Mouse (Mus musculus): ENCODE data around the gene Hnrnpul1.
"Not testable (repeated sequence)": the region's sequence is repeated elsewhere in the genome, so short reads cannot be mapped to it uniquely, and the experiment has no call there.

The Hnrnpul1 gene

DNA sequence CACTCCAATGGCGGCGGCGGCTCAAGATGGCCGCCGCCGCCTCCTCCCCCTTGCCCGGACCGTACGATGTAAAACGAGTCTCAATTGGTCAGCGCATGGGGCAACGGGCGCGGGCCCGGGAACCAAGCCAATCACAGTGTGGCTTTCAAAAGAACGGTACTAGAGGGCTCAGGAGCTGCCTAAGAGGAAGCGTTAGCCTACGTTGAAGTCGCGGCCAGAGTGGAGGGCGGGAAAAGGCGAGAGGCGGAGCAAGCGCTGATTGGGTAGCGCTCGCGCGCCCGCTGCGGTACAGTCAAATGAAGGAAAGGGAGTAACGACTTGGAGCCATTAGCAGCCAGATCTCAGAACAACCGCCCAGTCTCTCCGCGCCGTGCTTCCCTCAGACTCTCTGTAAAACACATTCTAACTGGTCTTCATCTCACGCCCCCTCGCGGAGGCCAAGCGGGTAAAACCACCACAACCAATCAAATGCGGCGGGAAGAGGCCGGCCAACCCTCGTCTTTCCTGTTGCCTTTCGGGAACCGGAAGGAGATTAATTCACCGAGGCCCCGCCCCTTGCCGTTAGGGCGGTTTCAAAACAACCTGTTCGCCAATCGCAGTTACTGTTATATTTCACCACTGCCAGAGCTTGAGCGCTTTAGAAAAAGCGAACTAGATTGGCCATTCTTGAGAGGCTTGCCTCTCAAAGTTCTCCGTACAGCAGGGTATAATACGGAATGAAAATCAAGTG lies at the start of gene Hnrnpul1:
Hnrnpul1 (minus strand) TSS at position 20 of the 730 bp plus-strand sequence.
- Histone ChIP-seq H3K36me3 (ENCODE audit: control insufficient read depth, insufficient read depth, low read length, poor library complexity, severe bottlenecking) (peaks cover 2% of the 10 kb centered on the region; the same call in 1 of the 2 replicates), H3K27me3 (ENCODE audit: control insufficient read depth, insufficient read depth, low read length, poor library complexity, severe bottlenecking) (no peaks in the 10 kb centered on the region)
- DNase-seq (ENCODE audit: low read depth, low spot score): peak; percentile 99

DNA sequence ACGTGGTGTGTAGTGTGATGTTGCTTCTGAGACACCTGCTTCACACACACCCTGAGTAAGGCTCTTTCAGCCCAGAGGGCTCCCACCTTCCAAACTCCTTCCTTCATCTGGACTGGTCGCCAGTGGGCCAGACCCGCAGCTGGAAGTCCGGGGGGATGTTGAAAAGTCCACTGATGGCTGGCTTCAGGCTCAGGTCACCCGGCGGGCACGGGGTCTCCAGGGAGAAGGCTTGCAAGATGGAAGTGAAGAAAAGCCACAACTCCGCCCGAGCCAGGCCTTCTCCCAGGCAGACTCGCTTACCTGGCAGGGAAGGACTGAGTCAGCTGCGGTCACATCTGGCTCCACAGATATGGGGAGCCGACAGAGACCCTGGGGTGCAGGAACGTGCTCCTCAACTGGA lies 48.9 kb upstream of the Hnrnpul1 start:
- DNase-seq (ENCODE audit: low read depth, low spot score): no peak
- H3K36me3 ChIP-seq (ENCODE audit: control insufficient read depth, insufficient read depth, low read length, poor library complexity, severe bottlenecking): no peaks in the 10 kb centered on the region

DNA sequence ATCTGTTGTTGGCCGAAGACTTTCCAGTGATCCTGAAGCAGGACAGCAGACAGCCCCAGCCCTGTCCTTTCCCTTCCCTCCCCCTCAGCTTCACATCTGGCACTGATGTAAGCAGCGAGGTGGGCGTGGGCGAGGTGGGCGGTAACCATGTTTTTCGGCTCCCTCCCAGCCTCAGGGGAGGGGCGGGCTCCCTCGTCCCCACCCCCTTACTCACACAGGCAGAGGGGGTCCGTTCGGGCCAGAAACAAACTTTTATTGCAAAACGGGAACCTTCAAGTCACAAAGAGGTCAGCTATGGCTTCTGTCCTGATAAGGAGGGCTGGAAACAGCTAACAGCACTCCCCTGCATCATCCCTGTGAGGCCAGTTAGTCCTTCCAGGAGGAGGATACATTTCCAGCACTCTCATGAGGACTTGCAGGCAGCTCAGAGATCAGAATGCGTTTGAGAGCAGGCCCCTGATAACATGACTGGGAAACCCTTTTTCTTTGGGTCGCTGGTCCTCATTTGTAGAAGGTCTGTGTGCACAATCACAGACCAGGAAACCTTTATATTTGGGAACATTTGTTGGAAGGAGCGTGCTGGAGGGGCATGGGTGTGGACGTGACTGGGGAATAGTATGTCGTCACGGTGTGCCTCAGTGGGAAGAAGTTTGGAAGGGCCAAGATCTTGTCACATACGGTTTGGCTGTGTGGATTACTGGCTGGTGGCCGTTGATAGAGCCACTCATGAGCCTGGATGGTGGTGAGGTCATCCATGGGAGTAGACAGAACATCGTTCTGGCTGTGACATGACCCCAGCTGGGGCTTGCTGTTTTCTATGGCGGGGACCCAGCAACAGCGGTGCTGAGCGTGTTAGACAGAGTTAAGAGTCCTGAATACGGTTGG lies 47.9 kb upstream of the Hnrnpul1 start:
- DNase-seq (ENCODE audit: low read depth, low spot score): no peak
- no peaks in the 10 kb centered on the region for H3K27me3 ChIP-seq (ENCODE audit: control insufficient read depth, insufficient read depth, low read length, poor library complexity, severe bottlenecking)

More for the DNA sequence above, 48.9 kb upstream of the Hnrnpul1 start:
- H3K27me3 ChIP-seq (ENCODE audit: control insufficient read depth, insufficient read depth, low read length, poor library complexity, severe bottlenecking): no peaks in the 10 kb centered on the region

DNA sequence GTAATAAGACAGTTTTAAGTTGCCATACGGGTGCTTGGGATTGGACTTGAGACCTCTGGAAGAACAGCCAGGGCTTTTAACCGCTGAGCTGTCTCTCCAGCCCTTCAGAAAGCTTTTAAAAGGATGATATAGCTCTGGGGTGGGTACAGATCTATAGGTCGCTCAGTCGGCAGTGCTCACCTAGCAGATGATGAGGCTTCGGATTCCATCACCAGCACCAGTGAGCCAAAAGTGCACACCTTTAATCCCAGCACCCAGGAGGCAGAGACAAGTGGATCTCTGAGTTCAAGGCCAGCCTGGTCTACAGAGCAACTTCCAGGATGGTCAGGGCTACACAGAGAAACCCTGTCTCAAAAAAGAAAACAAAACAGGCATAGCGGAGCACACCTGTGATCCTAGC lies 46.5 kb upstream of the Hnrnpul1 start:
- Histone ChIP-seq H3K36me3 (ENCODE audit: control insufficient read depth, insufficient read depth, low read length, poor library complexity, severe bottlenecking) (no peaks in the 10 kb centered on the region), H3K27me3 (ENCODE audit: control insufficient read depth, insufficient read depth, low read length, poor library complexity, severe bottlenecking) (no peaks in the 10 kb centered on the region)
- DNase-seq (ENCODE audit: low read depth, low spot score): no peak

More for the DNA sequence above, 47.9 kb upstream of the Hnrnpul1 start:
- no peaks in the 10 kb centered on the region for H3K36me3 ChIP-seq (ENCODE audit: control insufficient read depth, insufficient read depth, low read length, poor library complexity, severe bottlenecking)

DNA sequence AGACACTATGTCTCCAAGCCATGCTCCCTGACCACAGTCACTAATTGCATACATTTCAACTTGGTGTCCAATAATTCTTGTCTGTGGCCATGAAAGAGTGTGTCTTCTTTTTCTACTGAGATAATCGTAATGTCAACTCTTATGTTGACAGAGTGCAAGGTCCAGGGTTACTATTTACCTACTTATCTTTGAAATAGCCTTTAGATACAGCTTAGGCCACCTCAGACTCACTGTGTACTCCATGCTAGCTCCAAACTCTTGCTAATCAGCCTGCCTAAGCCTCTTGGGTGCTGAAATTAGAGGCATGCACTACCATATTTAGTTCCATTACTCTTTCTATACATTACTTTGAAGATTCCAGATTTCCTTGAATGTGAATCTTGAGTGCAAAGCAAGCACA lies 44.8 kb upstream of the Hnrnpul1 start:
- H3K36me3 ChIP-seq (ENCODE audit: control insufficient read depth, insufficient read depth, low read length, poor library complexity, severe bottlenecking): no peaks in the 10 kb centered on the region
- DNase-seq (ENCODE audit: low read depth, low spot score): no peak

DNA sequence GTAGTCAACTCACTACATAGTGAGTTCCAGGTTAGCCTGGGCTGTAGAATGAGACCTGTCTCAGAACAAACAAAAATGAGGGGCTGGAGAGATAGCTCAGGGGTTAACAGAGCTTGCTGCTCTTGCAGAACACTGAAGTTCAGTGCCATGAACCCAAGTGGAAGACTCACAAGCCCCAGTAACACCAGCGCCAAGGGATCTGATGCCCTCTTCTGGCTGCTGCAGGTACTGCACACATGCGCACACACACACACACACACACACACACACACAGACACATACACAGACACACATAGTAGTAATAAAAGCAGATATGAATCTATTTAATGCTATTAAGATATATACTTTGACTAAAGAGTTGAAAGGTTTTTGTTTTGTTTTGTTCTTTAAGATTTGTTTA lies 44.0 kb upstream of the Hnrnpul1 start:
- DNase-seq (ENCODE audit: low read depth, low spot score): no peak
- no peaks in the 10 kb centered on the region for H3K36me3 ChIP-seq (ENCODE audit: control insufficient read depth, insufficient read depth, low read length, poor library complexity, severe bottlenecking)
- H3K27me3 ChIP-seq (ENCODE audit: control insufficient read depth, insufficient read depth, low read length, poor library complexity, severe bottlenecking): no peaks in the 10 kb centered on the region

More for the DNA sequence above, 44.8 kb upstream of the Hnrnpul1 start:
- no peaks in the 10 kb centered on the region for H3K27me3 ChIP-seq (ENCODE audit: control insufficient read depth, insufficient read depth, low read length, poor library complexity, severe bottlenecking)

DNA sequence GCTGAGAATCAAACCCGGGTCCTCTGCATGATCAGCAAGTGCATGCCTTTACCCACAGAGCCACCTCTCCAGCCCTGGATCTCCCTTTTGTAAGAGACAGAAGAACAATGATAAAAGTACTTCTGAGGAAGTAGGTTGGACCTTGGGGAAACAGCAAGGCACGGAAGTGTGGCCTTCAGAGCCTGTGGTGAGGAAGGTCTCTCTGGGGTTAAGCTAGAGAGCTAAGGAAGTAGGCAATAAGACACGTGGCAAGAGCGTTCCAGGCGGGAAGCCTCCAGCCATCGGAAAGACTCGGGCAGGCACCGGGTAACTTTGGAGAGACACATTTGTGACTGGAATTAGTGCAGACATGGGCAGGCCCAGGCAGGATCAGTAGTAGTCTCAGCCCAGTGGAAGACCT lies 40.2 kb upstream of the Hnrnpul1 start:
- DNase-seq (ENCODE audit: low read depth, low spot score): no peak
- Histone ChIP-seq H3K27me3 (ENCODE audit: control insufficient read depth, insufficient read depth, low read length, poor library complexity, severe bottlenecking) (no peaks in the 10 kb centered on the region), H3K36me3 (ENCODE audit: control insufficient read depth, insufficient read depth, low read length, poor library complexity, severe bottlenecking) (no peaks in the 10 kb centered on the region)

DNA sequence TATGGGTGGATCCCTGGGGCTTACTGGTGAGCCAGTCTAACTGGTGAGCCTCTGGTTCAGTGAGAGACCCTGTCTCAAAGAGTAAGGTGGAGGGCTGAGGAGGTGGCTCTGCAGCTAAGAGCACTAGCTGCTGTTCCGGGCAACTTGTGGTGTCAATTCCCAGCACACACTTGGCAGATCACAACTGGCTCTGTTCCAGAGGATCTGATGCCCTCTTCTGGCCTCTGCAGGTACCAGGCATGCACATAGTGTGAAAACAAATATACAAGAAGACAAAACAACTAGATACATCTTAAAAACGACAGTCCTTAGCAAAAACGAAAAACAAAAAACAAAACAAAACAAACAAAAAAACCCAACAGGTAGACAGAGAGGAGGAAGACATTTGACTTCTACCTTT lies 39.1 kb upstream of the Hnrnpul1 start:
- H3K27me3 ChIP-seq (ENCODE audit: control insufficient read depth, insufficient read depth, low read length, poor library complexity, severe bottlenecking): no peaks in the 10 kb centered on the region
- no peaks in the 10 kb centered on the region for H3K36me3 ChIP-seq (ENCODE audit: control insufficient read depth, insufficient read depth, low read length, poor library complexity, severe bottlenecking)
- no peak for DNase-seq (ENCODE audit: low read depth, low spot score)

DNA sequence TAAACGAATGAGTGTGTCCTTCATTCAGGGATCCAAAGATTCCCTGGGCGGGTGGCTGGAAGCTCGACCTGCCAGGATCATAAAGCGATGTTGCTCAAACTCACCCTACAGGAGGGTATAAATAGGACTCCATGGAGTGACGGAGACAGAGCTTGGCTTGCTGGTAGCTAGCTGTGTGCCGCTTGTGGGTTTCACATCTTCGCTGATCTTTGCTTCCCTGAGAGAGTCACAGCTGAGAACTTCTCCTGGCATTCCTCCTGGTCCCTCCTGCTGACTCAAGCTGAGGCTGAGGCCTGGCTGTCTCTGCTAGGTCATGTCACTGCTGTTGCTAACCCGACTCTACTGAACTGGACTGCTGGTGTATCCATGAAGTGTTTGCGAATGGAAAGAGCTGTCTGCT lies 38.4 kb upstream of the Hnrnpul1 start:
- DNase-seq (ENCODE audit: low read depth, low spot score); H3K36me3 ChIP-seq (ENCODE audit: control insufficient read depth, insufficient read depth, low read length, poor library complexity, severe bottlenecking); H3K27me3 ChIP-seq (ENCODE audit: control insufficient read depth, insufficient read depth, low read length, poor library complexity, severe bottlenecking): not testable (repeated sequence)

DNA sequence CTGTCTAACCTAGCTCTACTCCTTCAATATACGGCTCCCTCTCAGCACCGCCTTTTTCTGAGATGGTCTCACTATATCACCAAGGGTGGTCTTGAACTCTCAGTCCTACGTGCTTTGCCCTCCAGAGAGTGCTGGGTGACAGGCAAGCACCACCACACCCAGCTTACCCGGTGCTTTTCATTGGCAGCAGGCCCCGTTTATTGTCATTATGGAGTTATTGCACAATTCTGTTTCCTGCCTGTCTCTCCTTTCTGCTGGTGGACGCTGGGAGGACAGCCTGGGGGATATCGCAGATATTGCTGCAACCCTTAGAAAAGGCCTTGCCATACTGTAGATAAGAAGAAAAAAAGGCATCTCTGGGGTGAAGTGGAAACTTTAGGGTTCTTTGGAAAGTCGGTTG lies 36.1 kb upstream of the Hnrnpul1 start:
- DNase-seq (ENCODE audit: low read depth, low spot score): no peak
- Histone ChIP-seq H3K27me3 (ENCODE audit: control insufficient read depth, insufficient read depth, low read length, poor library complexity, severe bottlenecking) (no peaks in the 10 kb centered on the region), H3K36me3 (ENCODE audit: control insufficient read depth, insufficient read depth, low read length, poor library complexity, severe bottlenecking) (no peaks in the 10 kb centered on the region)

DNA sequence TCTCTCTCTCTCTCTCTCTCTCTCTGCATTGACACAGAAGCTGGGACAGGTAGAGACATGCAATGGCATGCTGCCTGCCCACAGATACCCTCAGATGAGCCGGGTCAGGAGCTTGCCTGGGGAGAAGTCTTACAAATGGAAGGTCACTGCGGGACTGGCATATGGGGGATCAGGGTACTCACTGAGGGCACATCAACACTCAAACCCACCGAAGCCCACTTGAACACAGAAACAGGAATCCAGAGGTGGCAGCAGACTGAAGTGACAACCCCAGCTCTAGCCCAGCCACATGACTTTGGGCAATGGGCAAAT lies 34.5 kb upstream of the Hnrnpul1 start:
- DNase-seq (ENCODE audit: low read depth, low spot score): no peak
- no peaks in the 10 kb centered on the region for H3K36me3 ChIP-seq (ENCODE audit: control insufficient read depth, insufficient read depth, low read length, poor library complexity, severe bottlenecking)
- no peaks in the 10 kb centered on the region for H3K27me3 ChIP-seq (ENCODE audit: control insufficient read depth, insufficient read depth, low read length, poor library complexity, severe bottlenecking)

DNA sequence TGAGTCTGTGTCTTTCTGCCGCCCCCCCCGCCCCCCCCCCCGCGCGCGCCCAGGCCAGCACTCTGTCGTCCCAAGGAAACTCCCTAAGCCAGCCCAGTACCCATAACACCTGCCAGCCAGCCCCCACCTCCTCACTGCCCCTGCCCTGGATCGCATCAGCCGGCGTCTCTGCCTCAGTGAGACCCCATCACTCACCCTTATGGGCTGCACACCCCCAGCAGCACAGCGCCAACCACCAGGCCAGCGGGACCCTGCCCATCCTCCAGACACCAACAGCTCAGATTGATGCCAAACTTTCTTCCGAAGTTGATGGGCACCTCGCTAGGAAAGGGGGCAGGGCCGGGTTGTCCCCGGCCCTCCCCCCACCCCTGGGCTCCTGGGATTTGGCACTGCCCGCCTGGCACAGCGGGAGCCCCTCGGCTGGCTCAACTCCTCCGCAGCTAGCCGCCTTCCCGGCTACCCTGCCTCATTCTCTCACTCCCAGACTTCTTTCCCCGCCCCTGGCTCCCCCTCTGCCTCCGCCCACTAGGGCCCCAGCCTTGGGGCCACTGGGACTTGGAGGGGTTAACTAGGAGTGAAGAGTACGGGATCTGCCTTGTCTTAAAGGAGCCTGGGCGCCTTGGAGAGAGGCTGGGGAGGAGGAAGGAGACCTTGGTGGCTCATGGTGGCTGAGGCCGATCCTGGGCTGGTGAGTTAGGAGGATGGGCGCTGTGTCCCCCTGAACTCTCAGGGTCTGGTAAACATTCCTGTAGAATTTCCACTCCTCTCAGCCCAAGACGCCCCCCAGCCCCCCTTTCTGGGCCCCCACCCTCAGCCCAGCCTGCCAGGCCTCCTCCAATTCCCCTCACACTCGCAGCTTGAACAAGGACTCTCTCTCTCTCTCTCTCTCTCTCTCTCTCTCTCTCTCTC lies 33.9 kb upstream of the Hnrnpul1 start, which contains the start of gene Axl:
Axl (minus strand) TSS at position 486 of the 909 bp plus-strand sequence.
- no peaks in the 10 kb centered on the region for H3K36me3 ChIP-seq (ENCODE audit: control insufficient read depth, insufficient read depth, low read length, poor library complexity, severe bottlenecking)
- H3K27me3 ChIP-seq (ENCODE audit: control insufficient read depth, insufficient read depth, low read length, poor library complexity, severe bottlenecking): no peaks in the 10 kb centered on the region
- DNase-seq (ENCODE audit: low read depth, low spot score): no peak

DNA sequence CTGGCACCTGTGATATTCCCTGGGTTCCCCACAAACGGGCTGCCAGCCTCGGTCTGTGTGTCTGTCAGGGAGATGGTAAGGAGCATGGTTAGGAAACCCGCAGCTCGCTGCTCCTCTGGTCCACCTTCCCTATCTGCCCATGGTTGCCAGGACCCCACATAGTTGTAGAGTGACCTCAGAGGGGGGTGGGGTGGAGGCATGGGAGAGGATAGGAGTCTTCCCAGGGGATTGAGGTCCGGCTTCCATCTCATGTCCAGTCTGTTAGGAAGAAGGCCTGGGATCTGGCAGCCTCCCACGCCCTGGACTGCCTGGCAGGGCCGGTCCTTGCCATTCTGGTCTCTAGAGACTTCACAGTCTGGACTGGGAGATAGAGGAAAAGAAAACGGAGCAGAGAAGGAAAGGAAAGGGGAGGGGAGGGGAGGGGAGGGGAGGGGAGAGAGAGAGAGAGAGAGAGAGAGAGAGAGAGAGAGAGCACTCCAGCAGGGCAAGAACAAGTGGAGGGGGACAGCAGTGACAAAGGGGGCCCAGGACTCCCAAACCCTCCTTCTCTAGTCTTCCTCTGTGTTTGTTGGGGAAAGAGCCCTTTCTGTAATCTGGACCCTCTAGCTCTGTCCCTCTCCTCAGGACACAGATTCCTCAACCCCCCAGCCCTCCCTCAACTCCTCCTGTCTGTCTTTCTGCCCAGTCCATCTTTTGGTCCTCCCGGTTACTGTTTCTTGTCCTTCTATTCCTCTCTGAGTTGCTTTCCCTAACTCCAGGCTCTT lies 33.1 kb upstream of the Hnrnpul1 start:
- no peak for DNase-seq (ENCODE audit: low read depth, low spot score)
- Histone ChIP-seq H3K27me3 (ENCODE audit: control insufficient read depth, insufficient read depth, low read length, poor library complexity, severe bottlenecking) (no peaks in the 10 kb centered on the region), H3K36me3 (ENCODE audit: control insufficient read depth, insufficient read depth, low read length, poor library complexity, severe bottlenecking) (no peaks in the 10 kb centered on the region)

DNA sequence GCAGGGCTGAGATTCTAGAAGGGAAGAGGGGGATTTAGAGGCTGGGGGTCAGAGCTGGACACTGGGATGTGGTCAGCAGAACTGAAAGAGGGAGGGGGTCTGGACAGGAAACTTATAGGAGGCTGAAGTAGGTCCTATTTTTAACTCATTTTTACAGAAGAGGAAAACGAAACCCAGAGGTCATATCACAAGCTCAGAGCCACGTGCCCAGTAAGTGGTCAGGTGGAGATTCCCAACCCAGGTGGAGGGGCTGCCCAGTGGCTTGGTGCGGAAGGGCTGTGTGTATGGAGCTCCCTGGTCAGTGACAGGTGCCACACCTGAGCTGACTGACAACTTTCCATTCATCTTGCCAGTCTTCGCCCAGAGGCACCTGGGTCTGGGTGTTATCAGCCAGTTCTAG lies 32.4 kb upstream of the Hnrnpul1 start:
- no peak for DNase-seq (ENCODE audit: low read depth, low spot score)
- H3K27me3 ChIP-seq (ENCODE audit: control insufficient read depth, insufficient read depth, low read length, poor library complexity, severe bottlenecking): no peaks in the 10 kb centered on the region
- H3K36me3 ChIP-seq (ENCODE audit: control insufficient read depth, insufficient read depth, low read length, poor library complexity, severe bottlenecking): no peaks in the 10 kb centered on the region
